Mouse (Mus musculus) heart, embryonic 14.5 days (tissue): ENCODE data around the gene Usp28. TPM values are rescaled to one million over a fixed set of nuclear protein-coding genes. Genes with fewer than 3 reads are reported as not detected.

ENCODE experiments used
- ATAC-seq: fragments of 200-750 bp; cut with Nextera tagmentation; 2 replicates; pipeline ENCODE4 v1.8.0; 2017; ENCODE audit warnings: low read depth, moderate TSS enrichment; ENCODE audit not compliant: insufficient number of reproducible peaks, insufficient read depth, low FRiP score
- H3K27ac ChIP-seq, 2 experiments: fragments of 200-500 bp in 1 of 2; fragments of 300-500 bp in 1 of 2; sonication (generic) in 1 of 2; replicated peaks in 1 of 2; 2 replicates each; pipeline ENCODE4 v1.5.1; 2012 to 2014; ENCODE audit warnings: low read depth in 2 of 2, low read length in 2 of 2, control low read depth in 1 of 2, mild to moderate bottlenecking in 1 of 2, mixed read lengths in 1 of 2; ENCODE audit not compliant: control insufficient read depth in 1 of 2, insufficient read depth in 1 of 2
- H3K27me3 ChIP-seq: fragments of 300-500 bp; sonication (generic); 2 replicates; pipeline ENCODE4 v1.6.1; 2014; ENCODE audit warnings: mild to moderate bottlenecking, low read length, control low read depth; ENCODE audit not compliant: control insufficient read depth, insufficient read depth
- H3K36me3 ChIP-seq: fragments of 300-500 bp; sonication (generic); 2 replicates; pipeline ENCODE4 v1.6.1; 2014; ENCODE audit warnings: mild to moderate bottlenecking, control low read depth, low read length, mixed read lengths; ENCODE audit not compliant: control insufficient read depth, insufficient read depth
- H3K4me1 ChIP-seq, 2 experiments: fragments of 200-500 bp in 1 of 2; fragments of 300-500 bp in 1 of 2; sonication (generic) in 1 of 2; 2 replicates each; pipeline ENCODE4 v1.6.1; 2012 to 2014; ENCODE audit warnings: low read length in 2 of 2, control low read depth in 1 of 2, mixed read lengths in 1 of 2; ENCODE audit not compliant: control insufficient read depth in 2 of 2, insufficient read depth in 2 of 2
- H3K4me2 ChIP-seq: fragments of 300-500 bp; sonication (generic); 2 replicates; pipeline ENCODE4 v1.6.1; 2014; ENCODE audit warnings: mild to moderate bottlenecking, low read length
- H3K4me3 ChIP-seq, 2 experiments: fragments of 200-500 bp in 1 of 2; fragments of 300-500 bp in 1 of 2; sonication (generic) in 1 of 2; 2 replicates each; pipeline ENCODE4 v1.5.1; 2012 to 2014; ENCODE audit warnings: low read length in 2 of 2, mild to moderate bottlenecking in 2 of 2, control low read depth in 1 of 2, low read depth in 1 of 2, moderate library complexity in 1 of 2; ENCODE audit not compliant: control insufficient read depth in 1 of 2, insufficient read depth in 1 of 2
- H3K9ac ChIP-seq: fragments of 300-500 bp; sonication (generic); 2 replicates; pipeline ENCODE4 v1.6.1; 2014; ENCODE audit warnings: mild to moderate bottlenecking, low read length
- H3K9me3 ChIP-seq: fragments of 300-500 bp; sonication (generic); 2 replicates; pipeline ENCODE4 v1.6.1; 2016; ENCODE audit warnings: low read length, control low read depth; ENCODE audit not compliant: control insufficient read depth
- WGBS: fragments of 180-500 bp; shearing (Covaris S2); extraction: QIAGEN DNeasy Blood & Tissue Kit; methylation state at CpG from one replicate; pipeline ENCODE4 v1.1.7; 2014; 5-methylcytosine and 5-hydroxymethylcytosine counted together
- polyA plus RNA-seq: library from polyadenylated mRNA; unstranded; fragments of >200 nt; fragmentation: Nextera tagmentation; extraction: Ambion mirVana; gene quantifications from 2 replicates; pipeline ENCODE4 v1.2.1, GENCODE M21; 2014

Gene Usp28
- polyA plus RNA-seq: 116 and 152 TPM in 2 replicates

DNA sequence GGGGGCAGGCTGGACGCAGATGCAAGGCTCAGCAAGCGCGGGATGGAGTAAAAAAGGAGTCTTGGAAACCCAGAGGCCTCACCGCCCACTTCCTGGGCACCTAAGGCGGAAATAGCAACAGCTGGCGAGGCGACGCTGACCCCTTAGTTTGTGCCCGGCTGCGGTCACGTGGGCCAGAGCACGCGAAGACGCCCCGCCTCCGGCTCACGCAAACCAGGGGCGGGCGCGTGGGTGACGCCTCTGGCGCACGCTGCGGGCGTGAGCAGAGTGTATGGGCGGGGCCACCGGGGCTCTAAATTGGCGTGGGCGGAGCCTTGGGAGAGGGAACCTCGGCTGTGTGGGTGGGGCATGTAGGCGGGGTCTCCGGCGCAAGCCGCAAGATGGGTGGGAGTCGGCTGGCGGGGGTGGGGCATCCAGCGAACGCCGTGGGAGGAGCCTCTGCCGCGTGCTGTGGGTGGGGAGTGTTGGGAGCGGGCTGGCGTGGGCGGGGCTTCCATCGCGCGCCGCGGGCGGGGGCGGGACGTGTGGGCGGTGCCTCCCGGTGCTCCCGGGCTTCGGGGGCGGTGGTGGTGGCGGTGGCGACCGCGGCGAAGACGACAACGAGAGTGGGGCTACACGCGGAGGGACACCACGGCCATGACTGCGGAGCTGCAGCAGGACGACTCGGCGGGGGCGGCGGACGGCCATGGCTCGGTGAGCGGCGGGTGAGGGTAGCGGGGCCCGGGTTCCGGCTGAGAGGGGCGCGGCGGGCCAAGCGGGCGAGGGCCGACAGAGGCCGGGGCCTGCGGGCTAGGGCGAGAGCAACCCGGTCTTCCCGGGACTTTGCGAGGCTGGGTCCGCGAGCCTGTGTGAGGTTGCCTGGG lies at the start of gene Usp28:
Gene Usp28, plus strand, starts transcription at position 531 of the 863 bp plus-strand sequence.
- under 1% methylated on average over 82 of the region's 94 CpGs for WGBS
- peak within 1 kb of the TSS; percentile 73 for H3K4me2 ChIP-seq

DNA sequence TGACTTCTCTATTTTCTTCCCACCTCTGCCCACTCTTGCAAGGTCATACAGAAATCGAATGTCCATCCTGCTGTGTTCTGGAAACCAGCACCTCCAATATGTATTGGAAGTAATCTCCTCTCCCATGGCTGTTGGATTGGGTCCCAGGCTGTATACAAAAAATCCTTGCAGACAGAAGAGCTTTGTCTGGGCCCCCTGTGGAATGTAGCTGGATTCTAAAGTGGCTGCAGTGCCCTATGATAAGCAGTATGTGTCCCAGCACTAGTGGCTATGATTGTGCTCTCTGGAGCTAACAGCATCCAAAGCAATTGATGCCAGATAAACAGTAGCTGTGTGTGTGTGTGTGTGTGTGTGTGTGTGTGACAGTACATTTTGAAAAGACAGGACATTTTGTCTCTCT lies 42.8 kb upstream of the Usp28 start:
- peaks cover 11 to 17% of the 10 kb centered on the region in 2 experiments for H3K4me1 ChIP-seq
- H3K27ac ChIP-seq: peak overlapping the region; percentile 6 to 77; a peak in 3 of 4 replicates
- peak overlapping the region; percentile 14; the same call in 1 of the 2 replicates for H3K4me2 ChIP-seq
- no peak overlapping the region for H3K4me3 ChIP-seq
- H3K9ac ChIP-seq: no peak overlapping the region
- 26% methylated on average over 1 of the region's 1 CpGs for WGBS
- peak; percentile 50; the same call in 1 of the 2 replicates for ATAC-seq
- H3K36me3 ChIP-seq: no peaks in the 10 kb centered on the region
- H3K27me3 ChIP-seq: no peaks in the 10 kb centered on the region
- no peaks in the 10 kb centered on the region for H3K9me3 ChIP-seq

More for the DNA sequence above, at the start of gene Usp28:
- H3K4me3 ChIP-seq: peak within 1 kb of the TSS; percentile 67 to 70
- peak within 1 kb of the TSS; percentile 94 for H3K9ac ChIP-seq
- H3K27ac ChIP-seq: peak within 1 kb of the TSS; percentile 97 to 98
- H3K9me3 ChIP-seq: no peaks in the 10 kb centered on the region
- no peaks in the 10 kb centered on the region for H3K27me3 ChIP-seq
- ATAC-seq: peak; percentile 91
- peaks cover 8% of the 10 kb centered on the region for H3K36me3 ChIP-seq
- peaks cover 12 to 25% of the 10 kb centered on the region in 2 experiments for H3K4me1 ChIP-seq

DNA sequence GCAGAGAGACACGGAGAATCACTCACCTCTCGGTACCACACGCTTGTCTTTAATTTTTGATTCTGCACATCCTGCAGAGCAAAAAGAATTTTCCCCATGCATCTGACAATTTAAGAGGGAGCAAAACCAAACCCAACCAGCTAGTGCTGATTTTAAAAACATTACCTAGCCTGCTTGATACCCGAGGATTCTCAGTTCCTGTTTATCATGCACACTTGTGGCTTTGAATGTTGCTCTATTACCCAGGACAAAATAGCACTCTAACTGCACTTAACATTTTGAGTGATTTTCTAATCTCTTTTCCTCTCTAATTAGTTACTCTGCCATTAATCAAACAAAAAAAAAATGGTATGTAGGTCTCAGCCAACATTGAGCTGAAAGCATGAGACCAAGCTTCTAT lies 37.6 kb upstream of the Usp28 start:
- 80% methylated on average over 4 of the region's 4 CpGs for WGBS
- Histone ChIP-seq H3K27me3 (no peaks in the 10 kb centered on the region), H3K36me3 (no peaks in the 10 kb centered on the region), H3K9me3 (no peaks in the 10 kb centered on the region), H3K4me1 (peaks cover 7 to 8% of the 10 kb centered on the region in 2 experiments), H3K4me3 (no peak overlapping the region), H3K27ac (no peak overlapping the region), H3K9ac (no peak overlapping the region), H3K4me2 (no peak overlapping the region)
- ATAC-seq: no peak

DNA sequence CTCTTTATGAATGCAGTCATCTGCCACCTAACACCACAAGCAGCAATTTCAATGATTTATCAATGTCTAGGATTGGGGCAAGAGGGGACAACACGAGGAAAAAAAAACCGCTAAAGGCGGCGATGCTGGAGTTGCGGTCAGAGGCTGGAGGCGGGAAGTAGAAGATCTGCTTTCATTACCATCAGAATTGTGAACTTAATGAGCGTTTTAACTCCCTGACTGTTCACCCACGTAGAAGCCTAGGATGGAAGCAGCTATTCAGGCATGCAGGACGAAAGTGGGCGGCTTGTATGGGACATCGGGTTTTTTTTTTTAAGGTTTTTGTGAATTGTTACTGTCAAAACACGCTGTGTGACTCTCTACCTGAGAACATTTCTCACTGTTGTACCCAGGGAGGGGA lies 23.9 kb upstream of the Usp28 start:
- no peak for ATAC-seq
- Histone ChIP-seq H3K36me3 (no peaks in the 10 kb centered on the region), H3K9ac (no peak overlapping the region), H3K4me1 (0 out of 4 replicates have a peak, but pooled peaks cover 0 to 5% of the 10 kb centered on the region in 2 experiments), H3K4me2 (no peak overlapping the region), H3K27me3 (peaks cover 30% of the 10 kb centered on the region), H3K9me3 (no peaks in the 10 kb centered on the region), H3K4me3 (no peak overlapping the region), H3K27ac (no peak overlapping the region)
- 50% methylated on average over 12 of the region's 12 CpGs for WGBS

DNA sequence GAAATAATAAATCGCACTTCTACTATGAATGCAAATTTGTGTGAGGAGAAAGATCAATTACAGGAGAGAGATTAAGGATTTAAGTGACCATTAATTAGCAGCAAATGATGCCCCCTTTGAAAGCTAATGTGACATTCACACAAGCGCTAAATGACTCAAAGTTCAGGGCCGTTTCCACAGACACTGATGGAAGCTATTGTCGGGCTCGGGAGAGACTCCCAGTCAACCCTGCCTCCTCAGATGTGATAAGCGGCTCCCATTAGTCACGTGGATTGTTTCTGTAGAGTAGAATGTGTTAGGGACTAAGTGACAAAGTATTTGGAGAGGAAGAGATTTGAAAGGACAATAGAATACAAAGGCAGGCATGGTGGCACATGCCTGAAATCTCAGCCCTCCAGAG lies 23.0 kb upstream of the Usp28 start:
- ATAC-seq: no peak
- 21% methylated on average over 7 of the region's 7 CpGs for WGBS

DNA sequence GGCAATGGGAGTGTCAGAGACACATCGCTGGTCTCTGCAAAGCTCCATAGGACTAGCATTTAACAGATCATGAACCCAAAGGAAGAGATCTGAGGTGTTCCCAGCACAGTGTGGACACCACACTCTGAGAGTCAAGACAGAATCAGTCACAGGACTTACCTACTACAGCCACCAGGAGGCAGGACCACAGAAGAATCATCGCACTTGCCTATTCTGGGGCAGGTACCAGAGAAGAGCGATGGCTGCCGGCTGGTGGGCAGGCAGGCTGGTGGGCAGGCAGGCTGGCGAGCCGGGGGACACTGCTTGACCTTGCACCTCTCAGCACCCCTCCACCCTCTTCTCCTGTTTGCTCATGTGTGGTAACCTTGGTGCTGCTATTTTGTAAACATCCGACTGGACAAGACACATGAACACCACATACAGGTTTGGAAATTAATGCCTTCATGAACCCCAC lies 20.6 kb upstream of the Usp28 start, which contains the start of gene Htr3b:
Gene Htr3b, minus strand, starts transcription at position 404 of the 454 bp plus-strand sequence.
- Histone ChIP-seq H3K9me3 (no peaks in the 10 kb centered on the region), H3K4me3 (no peak within 1 kb of the TSS), H3K9ac (no peak within 1 kb of the TSS), H3K27me3 (peaks cover 30% of the 10 kb centered on the region), H3K4me1 (0 out of 4 replicates have a peak, but pooled peaks cover 0 to 5% of the 10 kb centered on the region in 2 experiments), H3K36me3 (no peaks in the 10 kb centered on the region), H3K27ac (no peak within 1 kb of the TSS), H3K4me2 (no peak within 1 kb of the TSS)
- 58% methylated on average over 7 of the region's 7 CpGs for WGBS
- no peak for ATAC-seq

More for the DNA sequence above, 23.0 kb upstream of the Usp28 start:
- Histone ChIP-seq H3K27ac (no peak overlapping the region), H3K9ac (no peak overlapping the region), H3K9me3 (no peaks in the 10 kb centered on the region), H3K27me3 (peaks cover 30% of the 10 kb centered on the region), H3K4me2 (no peak overlapping the region), H3K4me3 (no peak overlapping the region), H3K36me3 (no peaks in the 10 kb centered on the region), H3K4me1 (0 out of 4 replicates have a peak, but pooled peaks cover 0 to 5% of the 10 kb centered on the region in 2 experiments)

DNA sequence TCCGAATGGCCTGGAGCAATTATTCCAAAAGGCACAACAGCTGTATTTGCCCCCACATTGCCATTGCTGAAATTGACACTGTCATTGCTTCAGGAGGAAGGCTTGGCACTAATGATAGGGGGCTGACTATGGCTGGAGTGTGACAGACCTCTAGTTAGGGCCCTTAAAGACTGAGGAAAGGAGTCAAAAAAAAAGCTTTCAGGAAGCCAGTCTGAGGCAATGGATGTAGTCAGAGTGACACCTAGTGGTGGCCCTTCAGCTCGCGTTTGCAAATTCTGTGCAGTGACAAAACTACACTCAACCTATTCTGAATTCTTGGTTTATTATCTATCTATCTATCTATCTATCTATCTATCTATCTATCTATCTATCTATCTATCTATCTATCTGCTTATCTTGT lies 12.7 kb upstream of the Usp28 start:
- Histone ChIP-seq H3K36me3 (no peaks in the 10 kb centered on the region), H3K9me3 (peaks cover 3% of the 10 kb centered on the region; the same call in 1 of the 2 replicates), H3K27ac (no peak overlapping the region), H3K4me3 (no peak overlapping the region), H3K9ac (no peak overlapping the region), H3K4me1 (no peaks in the 10 kb centered on the region), H3K27me3 (no peaks in the 10 kb centered on the region), H3K4me2 (no peak overlapping the region)
- ATAC-seq: no peak
- 31% methylated on average over 3 of the region's 3 CpGs for WGBS
